Mouse (Mus musculus) testis, adult 2 months (tissue): ENCODE measurements at regions not wholly inside any gene's neighbourhood (a gene's known extent, or its start where the extent isn't known, plus 50 kb on each side); places are given as distances from the start of the nearest gene placed in this dataset.

Source experiments
- CTCF ChIP-seq: fragments of 200-500 bp; IDR thresholded peaks from 2 replicates; pipeline ENCODE4 v1.5.1; 2012; ENCODE audit warnings: low read depth, mild to moderate bottlenecking, inconsistent platforms, low read length, moderate library complexity; ENCODE audit not compliant: control insufficient read depth, insufficient read depth, insufficient replicate concordance
- POLR2A ChIP-seq: fragments of 200-500 bp; IDR thresholded peaks from 2 replicates; pipeline ENCODE4 v1.6.1; 2012; ENCODE audit warnings: low read depth, mild to moderate bottlenecking, inconsistent platforms, low read length, moderate library complexity; ENCODE audit not compliant: control insufficient read depth

DNA sequence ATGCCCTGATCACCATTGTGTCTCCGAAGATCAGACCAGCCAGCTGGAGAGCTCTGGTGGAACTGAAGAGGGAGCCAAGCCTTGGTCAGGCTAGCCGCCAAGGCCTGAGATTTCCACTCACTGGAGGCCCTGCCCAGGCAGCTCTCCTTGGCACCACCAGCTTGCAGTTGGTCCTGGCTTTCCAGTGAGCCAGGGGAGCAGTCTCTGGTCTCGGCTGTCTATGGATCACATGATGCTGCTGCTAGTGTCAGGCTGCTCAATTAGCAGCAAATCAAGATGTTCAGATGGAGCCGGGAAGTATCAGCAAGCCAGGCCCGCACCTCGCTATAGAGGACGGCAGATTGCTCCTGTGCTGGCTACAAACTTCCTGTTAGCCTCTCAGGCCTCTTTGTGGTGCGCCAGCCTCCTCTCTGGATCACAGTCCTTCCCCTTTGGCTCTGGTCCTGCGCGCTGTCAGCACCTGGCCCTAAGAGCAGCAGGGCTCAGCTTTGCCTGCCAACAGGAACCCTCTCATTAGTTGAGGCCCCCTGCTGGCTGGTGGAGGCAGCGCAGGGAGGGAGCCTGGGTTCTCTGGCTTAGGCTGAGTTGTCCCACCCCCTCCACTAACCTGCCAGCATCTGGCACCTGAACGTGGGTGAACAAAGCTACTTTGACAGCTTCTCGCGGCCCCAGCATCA lies 174.8 kb upstream of the Ntm start:
- TF ChIP-seq POLR2A, result no peak
- peak; percentile 87 for TF ChIP-seq CTCF
